Mouse (Mus musculus) lung, embryonic 15.5 days (tissue): ENCODE results near the gene Blcap. TPM values are rescaled to one million over a fixed set of nuclear protein-coding genes. Genes with fewer than 3 reads are reported as not detected.

Experiments
- ATAC-seq: fragments of 200-750 bp; cut with Nextera tagmentation; 2 replicates; pipeline ENCODE4 v1.8.0; 2017; ENCODE audit warnings: moderate number of reproducible peaks, borderline replicate concordance; ENCODE audit not compliant: low FRiP score, low TSS enrichment; ENCODE audit errors: extremely low read depth
- H3K27ac ChIP-seq: fragments of 300-500 bp; sonication (generic); 2 replicates; pipeline ENCODE4 v1.5.1; 2015; ENCODE audit warnings: moderate library complexity, mild to moderate bottlenecking, inconsistent platforms
- H3K27me3 ChIP-seq: fragments of 300-500 bp; sonication (generic); 2 replicates; pipeline ENCODE4 v1.6.1; 2015; ENCODE audit warnings: inconsistent platforms
- H3K36me3 ChIP-seq: fragments of 300-500 bp; sonication (generic); 2 replicates; pipeline ENCODE4 v1.6.1; 2015; ENCODE audit warnings: inconsistent platforms
- H3K4me1 ChIP-seq: fragments of 300-500 bp; sonication (generic); 2 replicates; pipeline ENCODE4 v1.6.1; 2015; ENCODE audit warnings: inconsistent platforms
- H3K4me2 ChIP-seq: fragments of 300-500 bp; sonication (generic); 2 replicates; pipeline ENCODE4 v1.6.1; 2015; ENCODE audit warnings: inconsistent platforms, mild to moderate bottlenecking, moderate library complexity
- H3K4me3 ChIP-seq: fragments of 300-500 bp; sonication (generic); 2 replicates; pipeline ENCODE4 v1.5.1; 2015; ENCODE audit warnings: mild to moderate bottlenecking, inconsistent platforms
- H3K9ac ChIP-seq: fragments of 300-500 bp; sonication (generic); 2 replicates; pipeline ENCODE4 v1.6.1; 2015; ENCODE audit warnings: inconsistent platforms
- H3K9me3 ChIP-seq: fragments of 300-500 bp; sonication (generic); 2 replicates; pipeline ENCODE4 v1.6.1; 2016; ENCODE audit warnings: inconsistent platforms
- WGBS: fragments of 180-500 bp; shearing (Covaris S2); methylation state at CpG from one replicate; pipeline ENCODE4 v1.1.7; 2015; 5-methylcytosine and 5-hydroxymethylcytosine counted together
- polyA plus RNA-seq: library from polyadenylated mRNA; unstranded; fragments of >200 nt; fragmentation: Nextera tagmentation; extraction: Ambion mirVana; gene quantifications from 2 replicates; pipeline ENCODE4 v1.2.1, GENCODE M21; 2015

The Blcap gene
- polyA plus RNA-seq, 1 experiment from 2014 or later = 48.1 TPM

- Histone ChIP-seq H3K9ac (no peak overlapping the region), H3K4me3 (no peak overlapping the region), H3K27me3 (no peaks in the 10 kb centered on the region), H3K4me1 (peaks cover 34% of the 10 kb centered on the region), H3K27ac (no peak overlapping the region), H3K4me2 (no peak overlapping the region), H3K9me3 (peaks cover 19% of the 10 kb centered on the region), H3K36me3 (peaks cover 42% of the 10 kb centered on the region)
- 64% methylated on average over 6 of the region's 6 CpGs for WGBS
- ATAC-seq = no peak
These were observed 12.6 kb downstream of the Blcap start for GRCm38 (mm10) chr2:157558520-157558919.

- H3K4me3 ChIP-seq = no peak overlapping the region
These were observed 13.0 kb downstream of the Blcap start for GRCm38 (mm10) chr2:157558051-157558450.

GRCm38 (mm10) chr2:157556074-157556698 is 14.9 kb downstream of the Blcap start:
- Histone ChIP-seq H3K27ac (peak overlapping the region; percentile 56), H3K4me1 (peaks cover 40% of the 10 kb centered on the region), H3K9ac (no peak overlapping the region), H3K9me3 (peaks cover 17% of the 10 kb centered on the region), H3K4me2 (0 out of 2 replicates have a peak overlapping the region, but pooled peaks have one; percentile 7), H3K4me3 (no peak overlapping the region), H3K27me3 (no peaks in the 10 kb centered on the region), H3K36me3 (peaks cover 32% of the 10 kb centered on the region)
- 0 out of 2 replicates have a peak, but pooled peaks have one; percentile 25 for ATAC-seq
- WGBS = 42% methylated on average over 5 of the region's 5 CpGs

More at GRCm38 (mm10) chr2:157558051-157558450, 13.0 kb downstream of the Blcap start:
- ATAC-seq = no peak
- WGBS = 75% methylated on average over 9 of the region's 9 CpGs
- no peak overlapping the region for H3K27ac ChIP-seq
- H3K9me3 ChIP-seq = peaks cover 19% of the 10 kb centered on the region
- H3K9ac ChIP-seq = no peak overlapping the region
- H3K27me3 ChIP-seq = no peaks in the 10 kb centered on the region
- no peak overlapping the region for H3K4me2 ChIP-seq
- H3K4me1 ChIP-seq = peaks cover 36% of the 10 kb centered on the region
- H3K36me3 ChIP-seq = peaks cover 42% of the 10 kb centered on the region

- Histone ChIP-seq H3K27ac (no peak overlapping the region), H3K4me2 (no peak overlapping the region)
- ATAC-seq = 0 out of 2 replicates have a peak, but pooled peaks have one; percentile 16
These were observed 18.8 kb downstream of the Blcap start for GRCm38 (mm10) chr2:157552158-157552886.

GRCm38 (mm10) chr2:157550292-157550691 is 20.8 kb downstream of the Blcap start:
- Histone ChIP-seq H3K9me3 (no peaks in the 10 kb centered on the region), H3K27ac (no peak overlapping the region), H3K4me1 (peaks cover 26% of the 10 kb centered on the region), H3K9ac (no peak overlapping the region), H3K4me3 (no peak overlapping the region), H3K36me3 (peaks cover 17% of the 10 kb centered on the region; the same call in 1 of the 2 replicates), H3K27me3 (no peaks in the 10 kb centered on the region), H3K4me2 (no peak overlapping the region)
- 73% methylated on average over 4 of the region's 4 CpGs for WGBS
- ATAC-seq = no peak

More at GRCm38 (mm10) chr2:157552158-157552886, 18.8 kb downstream of the Blcap start:
- 58% methylated on average over 10 of the region's 10 CpGs for WGBS
- H3K9me3 ChIP-seq = no peaks in the 10 kb centered on the region
- H3K36me3 ChIP-seq = peaks cover 22% of the 10 kb centered on the region
- no peak overlapping the region for H3K4me3 ChIP-seq
- no peaks in the 10 kb centered on the region for H3K27me3 ChIP-seq
- no peak overlapping the region for H3K9ac ChIP-seq
- peaks cover 36% of the 10 kb centered on the region for H3K4me1 ChIP-seq

GRCm38 (mm10) chr2:157546686-157547085 is 24.4 kb downstream of the Blcap start:
- Histone ChIP-seq H3K27me3 (no peaks in the 10 kb centered on the region), H3K9ac (no peak overlapping the region), H3K4me1 (peaks cover 2% of the 10 kb centered on the region; the same call in 1 of the 2 replicates), H3K36me3 (peaks cover 17% of the 10 kb centered on the region; the same call in 1 of the 2 replicates), H3K27ac (no peak overlapping the region), H3K9me3 (no peaks in the 10 kb centered on the region), H3K4me3 (no peak overlapping the region), H3K4me2 (no peak overlapping the region)
- ATAC-seq = no peak

- 80% methylated on average over 9 of the region's 9 CpGs for WGBS
- Histone ChIP-seq H3K4me2 (no peak overlapping the region), H3K27ac (no peak overlapping the region), H3K4me3 (no peak overlapping the region), H3K36me3 (peaks cover 17% of the 10 kb centered on the region; the same call in 1 of the 2 replicates), H3K4me1 (peaks cover 18% of the 10 kb centered on the region), H3K27me3 (no peaks in the 10 kb centered on the region), H3K9ac (no peak overlapping the region), H3K9me3 (no peaks in the 10 kb centered on the region)
- ATAC-seq = no peak
These were observed 26.7 kb downstream of the Blcap start for GRCm38 (mm10) chr2:157544333-157544888.

- Histone ChIP-seq H3K9ac (no peak overlapping the region), H3K4me2 (no peak overlapping the region), H3K4me3 (no peak overlapping the region), H3K27ac (no peak overlapping the region), H3K36me3 (peaks cover 4% of the 10 kb centered on the region; the same call in 1 of the 2 replicates), H3K4me1 (peaks cover 22% of the 10 kb centered on the region), H3K27me3 (no peaks in the 10 kb centered on the region), H3K9me3 (no peaks in the 10 kb centered on the region)
- ATAC-seq = no peak
- WGBS = 52% methylated on average over 4 of the region's 4 CpGs
These were observed 28.7 kb downstream of the Blcap start for GRCm38 (mm10) chr2:157542415-157542814.

- no peaks in the 10 kb centered on the region for H3K9me3 ChIP-seq
- H3K4me2 ChIP-seq = no peak overlapping the region
- no peak overlapping the region for H3K27ac ChIP-seq
- peaks cover 29% of the 10 kb centered on the region for H3K4me1 ChIP-seq
- H3K27me3 ChIP-seq = no peaks in the 10 kb centered on the region
- ATAC-seq = no peak
- no peak overlapping the region for H3K9ac ChIP-seq
- 72% methylated on average over 8 of the region's 8 CpGs for WGBS
- no peaks in the 10 kb centered on the region for H3K36me3 ChIP-seq
- no peak overlapping the region for H3K4me3 ChIP-seq
These were observed 29.4 kb downstream of the Blcap start for GRCm38 (mm10) chr2:157541631-157542030.

- WGBS = 44% methylated on average over 9 of the region's 9 CpGs
These were observed 30.0 kb downstream of the Blcap start for GRCm38 (mm10) chr2:157540953-157541569.

GRCm38 (mm10) chr2:157540073-157540952 is 30.8 kb downstream of the Blcap start:
- 52% methylated on average over 24 of the region's 24 CpGs for WGBS
- no peak; the same call in 1 of the 2 replicates for ATAC-seq
- Histone ChIP-seq H3K27me3 (no peaks in the 10 kb centered on the region), H3K4me1 (peaks cover 34% of the 10 kb centered on the region), H3K27ac (peak overlapping the region; percentile 18; the same call in 1 of the 2 replicates), H3K4me3 (no peak overlapping the region), H3K9ac (no peak overlapping the region), H3K9me3 (no peaks in the 10 kb centered on the region), H3K4me2 (no peak overlapping the region), H3K36me3 (no peaks in the 10 kb centered on the region)

More at GRCm38 (mm10) chr2:157540953-157541569, 30.0 kb downstream of the Blcap start:
- no peak for ATAC-seq
- Histone ChIP-seq H3K4me3 (no peak overlapping the region), H3K4me2 (no peak overlapping the region), H3K27me3 (no peaks in the 10 kb centered on the region), H3K36me3 (no peaks in the 10 kb centered on the region), H3K9me3 (no peaks in the 10 kb centered on the region), H3K4me1 (peaks cover 34% of the 10 kb centered on the region), H3K9ac (no peak overlapping the region), H3K27ac (no peak overlapping the region)
